Mouse (Mus musculus) forebrain, embryonic 13.5 days (tissue): ENCODE measurements around the gene Entpd6. TPM values are rescaled to one million over a fixed set of nuclear protein-coding genes. Genes with fewer than 3 reads are reported as not detected.

Experiments
- polyA plus RNA-seq: library from polyadenylated mRNA; unstranded; fragments of >200 nt; fragmentation: Nextera tagmentation; extraction: Ambion mirVana; gene quantifications from 2 replicates; pipeline ENCODE4 v1.2.1, GENCODE M21; 2015

The Entpd6 gene
- polyA plus RNA-seq, 1 experiment from 2014 or later = 30.9 TPM

Other genes starting within 250 kb of the Entpd6 start
- 0.18 and 0.28 TPM in 2 replicates for gene Cst7, start 178.6 kb upstream of the Entpd6 start, polyA plus RNA-seq
- gene Apmap, start 140.5 kb upstream of the Entpd6 start, polyA plus RNA-seq = 37.1 and 40.2 TPM in 2 replicates
- 32.9 and 34.1 TPM in 2 replicates for gene Acss1, start 80.5 kb upstream of the Entpd6 start, polyA plus RNA-seq
- gene Vsx1, start 59.7 kb upstream of the Entpd6 start, polyA plus RNA-seq = 0.10 and 0.12 TPM in 2 replicates
- gene Pygb, start 37.7 kb downstream of the Entpd6 start, polyA plus RNA-seq = 81.0 and 84.5 TPM in 2 replicates
- gene Abhd12, start 155.7 kb downstream of the Entpd6 start, polyA plus RNA-seq = 65.8 and 77.6 TPM in 2 replicates
- gene Gins1, start 156.4 kb downstream of the Entpd6 start, polyA plus RNA-seq = 56.2 and 62.7 TPM in 2 replicates